Mouse (Mus musculus) ES-E14 (cell line): ENCODE measurements at regions not wholly inside any gene's neighbourhood (a gene's known extent, or its start where the extent isn't known, plus 50 kb on each side); places are given as distances from the start of the nearest gene placed in this dataset.

Experiments
- DNase-seq: peaks from one replicate; pipeline ENCODE4 v3.0.0-alpha.2; 2013; ENCODE audit warnings: low read depth, low spot score
- H3K27ac ChIP-seq: 2 replicates; pipeline ENCODE4 v1.5.1; 2012; ENCODE audit warnings: low read depth, mild to moderate bottlenecking, low read length, moderate library complexity, mixed read lengths; ENCODE audit not compliant: poor library complexity, insufficient read depth, severe bottlenecking
- H3K36me3 ChIP-seq: 2 replicates; pipeline ENCODE4 v1.6.1; 2012; ENCODE audit warnings: mild to moderate bottlenecking, low read length, moderate library complexity, mixed read lengths; ENCODE audit not compliant: control insufficient read depth, poor library complexity, insufficient read depth, severe bottlenecking
- H3K4me1 ChIP-seq, 2 experiments: fragments of 150-350 bp in 1 of 2; sonication (generic) in 1 of 2; 2 replicates each; pipeline ENCODE4 v1.6.1; 2012; ENCODE audit warnings: low read length in 2 of 2, mild to moderate bottlenecking in 1 of 2, mixed read lengths in 1 of 2; ENCODE audit not compliant: control insufficient read depth in 2 of 2, insufficient read depth in 2 of 2, poor library complexity in 1 of 2
- H3K4me3 ChIP-seq, 2 experiments: fragments of 150-350 bp in 1 of 2; sonication (generic) in 1 of 2; 2 replicates each; pipeline ENCODE4 v1.5.1; 2012; ENCODE audit warnings: low read length in 2 of 2, low read depth in 1 of 2, mild to moderate bottlenecking in 1 of 2, mixed read lengths in 1 of 2; ENCODE audit not compliant: insufficient read depth in 1 of 2, poor library complexity in 1 of 2, severe bottlenecking in 1 of 2
- H3K9ac ChIP-seq: 2 replicates; pipeline ENCODE4 v1.6.1; 2012; ENCODE audit warnings: low read depth, mild to moderate bottlenecking, low read length, mixed read lengths; ENCODE audit not compliant: poor library complexity, insufficient read depth, severe bottlenecking
- H3K9me3 ChIP-seq: fragments of 150-350 bp; sonication (generic); 2 replicates; pipeline ENCODE4 v1.6.1; 2012; ENCODE audit warnings: low read depth, mild to moderate bottlenecking, low read length; ENCODE audit not compliant: control insufficient read depth, insufficient read depth
- CHD2 ChIP-seq: IDR thresholded peaks from 2 replicates; pipeline ENCODE4 v1.6.1; 2014; ENCODE audit warnings: mild to moderate bottlenecking, low read depth, low read length, inconsistent platforms
- HCFC1 ChIP-seq: IDR thresholded peaks from 2 replicates; pipeline ENCODE4 v1.6.1; 2012; ENCODE audit warnings: low read length, inconsistent platforms, borderline replicate concordance; ENCODE audit not compliant: insufficient read depth
- MAFK ChIP-seq: IDR thresholded peaks from 2 replicates; pipeline ENCODE4 v1.6.1; 2014; ENCODE audit warnings: mild to moderate bottlenecking, low read depth, low read length, inconsistent platforms; ENCODE audit not compliant: insufficient read depth
- ZC3H11A ChIP-seq: IDR thresholded peaks from 2 replicates; pipeline ENCODE4 v1.6.1; 2012; ENCODE audit warnings: low read depth, mild to moderate bottlenecking, inconsistent platforms, low read length, borderline replicate concordance
- ZNF384 ChIP-seq: IDR thresholded peaks from 2 replicates; pipeline ENCODE4 v1.6.1; 2012; ENCODE audit warnings: low read depth, low read length, inconsistent platforms
- in situ Hi-C, 2 experiments: fragments of 600-800 bp; cut with MboI; formaldehyde crosslinking; loops; one replicate each; pipeline ENCODE4 v1.15.1; 2025; ENCODE audit warnings: low sequenced_read_pairs in 2 of 2, inconsistent platforms in 1 of 2; ENCODE audit not compliant: unreplicated experiment in 2 of 2

GRCm38 (mm10) chr1:72944221-72944620 lies 69.5 kb upstream of the Igfbp5 start:
- no peak for DNase-seq
- Histone ChIP-seq H3K36me3 (no peaks in the 10 kb centered on the region), H3K4me1 (peaks cover 6 to 17% of the 10 kb centered on the region in 2 experiments; a peak in 3 of 4 replicates), H3K27ac (no peak overlapping the region), H3K9me3 (no peaks in the 10 kb centered on the region), H3K4me3 (no peak overlapping the region), H3K9ac (no peak overlapping the region)
- in situ Hi-C loops = no loop called here
- TF ChIP-seq ZC3H11A = no peak
- TF ChIP-seq ZNF384 = no peak
- TF ChIP-seq HCFC1 = no peak
- TF ChIP-seq MAFK = no peak
- TF ChIP-seq CHD2 = no peak

GRCm38 (mm10) chr1:72943082-72943481 lies 68.4 kb upstream of the Igfbp5 start:
- no peak for TF ChIP-seq CHD2
- TF ChIP-seq ZNF384 = no peak
- no peak for TF ChIP-seq MAFK
- TF ChIP-seq HCFC1 = no peak
- TF ChIP-seq ZC3H11A = no peak
- no peak overlapping the region for H3K4me3 ChIP-seq
- no peaks in the 10 kb centered on the region for H3K36me3 ChIP-seq
- no peak overlapping the region for H3K9ac ChIP-seq
- in situ Hi-C loops = no loop called here
- no peak for DNase-seq
- no peaks in the 10 kb centered on the region for H3K9me3 ChIP-seq
- H3K4me1 ChIP-seq = peaks cover 6 to 17% of the 10 kb centered on the region in 2 experiments; a peak in 3 of 4 replicates
- H3K27ac ChIP-seq = no peak overlapping the region

GRCm38 (mm10) chr1:72942351-72942750 lies 67.7 kb upstream of the Igfbp5 start:
- Histone ChIP-seq H3K36me3 (no peaks in the 10 kb centered on the region), H3K9me3 (no peaks in the 10 kb centered on the region), H3K9ac (no peak overlapping the region), H3K4me1 (peaks cover 6 to 17% of the 10 kb centered on the region in 2 experiments; a peak in 3 of 4 replicates), H3K27ac (no peak overlapping the region), H3K4me3 (no peak overlapping the region)
- in situ Hi-C loops = no loop called here
- TF ChIP-seq ZC3H11A = no peak
- no peak for TF ChIP-seq CHD2
- TF ChIP-seq ZNF384 = no peak
- no peak for TF ChIP-seq HCFC1
- TF ChIP-seq MAFK = no peak
- no peak for DNase-seq

GRCm38 (mm10) chr1:72939948-72940347 lies 65.3 kb upstream of the Igfbp5 start:
- Histone ChIP-seq H3K4me1 (peaks cover 4 to 5% of the 10 kb centered on the region in 2 experiments; a peak in 3 of 4 replicates), H3K36me3 (no peaks in the 10 kb centered on the region), H3K27ac (no peak overlapping the region), H3K4me3 (no peak overlapping the region), H3K9ac (no peak overlapping the region), H3K9me3 (no peaks in the 10 kb centered on the region)
- TF ChIP-seq CHD2 (no peak), ZC3H11A (no peak), ZNF384 (no peak), MAFK (no peak), HCFC1 (no peak)
- no peak for DNase-seq
- in situ Hi-C loops = no loop called here
